ENCODE assay signal across 15 mouse cellular contexts in the genomic region with DNA sequence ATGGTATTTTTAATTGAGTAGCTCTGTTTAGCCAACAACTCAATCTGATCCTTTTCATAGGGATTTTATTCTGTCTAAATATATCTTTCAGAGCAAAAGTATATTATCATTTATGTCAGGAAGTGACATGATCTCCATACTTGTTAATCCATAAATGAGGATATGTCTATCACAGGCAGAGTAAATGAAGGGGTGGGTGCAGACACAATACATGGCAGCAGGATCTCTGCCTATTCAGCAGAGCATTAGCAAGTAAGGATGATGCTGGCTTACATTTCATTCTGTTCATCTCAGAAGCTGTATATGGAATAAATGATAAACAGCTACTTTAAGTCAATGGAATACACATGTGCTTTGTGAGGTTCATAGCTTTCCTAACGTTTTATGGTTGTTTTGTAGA.
"Had no signal": no experiment of that assay in that cellular context is flagged by ENCODE, and none has a peak within 500 bp of the region (broad histone marks: within the 10 kb centered on the region; RNA-seq: fewer than 3 reads in every experiment).

No protein-coding gene starts in this region.

- H3K36me3 ChIP-seq: midbrain, embryonic 10.5 days; midbrain, embryonic 12.5 days; neural tube, embryonic 13.5 days; neural tube, embryonic 15.5 days had no signal

- H3K27me3 ChIP-seq: midbrain, embryonic 12.5 days; neural tube, embryonic 13.5 days; neural tube, embryonic 15.5 days had no signal

- H3K4me2 ChIP-seq: midbrain, embryonic 12.5 days; neural tube, embryonic 13.5 days; neural tube, embryonic 15.5 days had no signal

- H3K27ac ChIP-seq: midbrain, embryonic 10.5 days; midbrain, embryonic 12.5 days; neural tube, embryonic 13.5 days; neural tube, embryonic 15.5 days had no signal

- DNase-seq: midbrain, embryonic 14.5 days; retina, postnatal 1 day; right cerebral cortex, adult 18-20 months; right cerebral cortex, postnatal 25 days; right cerebral cortex, postnatal 4 days; spleen, adult 18-20 months; thymus, adult 18-20 months; thymus, postnatal 25 days; thymus, postnatal 4 days had no signal

- H3K4me3 ChIP-seq: midbrain, embryonic 10.5 days; midbrain, embryonic 12.5 days; myocyte; neural tube, embryonic 13.5 days; neural tube, embryonic 15.5 days had no signal

- ATAC-seq: midbrain, embryonic 16.5 days had no signal

- H3K9me3 ChIP-seq: midbrain, embryonic 10.5 days; midbrain, embryonic 12.5 days; neural tube, embryonic 13.5 days; neural tube, embryonic 15.5 days had no signal

- H3K4me1 ChIP-seq: midbrain, embryonic 10.5 days; midbrain, embryonic 12.5 days; neural tube, embryonic 13.5 days; neural tube, embryonic 15.5 days had no signal

- H3K9ac ChIP-seq: midbrain, embryonic 12.5 days; neural tube, embryonic 13.5 days; neural tube, embryonic 15.5 days had no signal
